Mouse (Mus musculus) 416B (cell line): Measurements from ENCODE around the gene Trp53tg5.

Experiments
- DNase-seq: peaks from one replicate; pipeline ENCODE4 v3.0.0; 2011; ENCODE audit warnings: low read depth

The Trp53tg5 gene

DNA sequence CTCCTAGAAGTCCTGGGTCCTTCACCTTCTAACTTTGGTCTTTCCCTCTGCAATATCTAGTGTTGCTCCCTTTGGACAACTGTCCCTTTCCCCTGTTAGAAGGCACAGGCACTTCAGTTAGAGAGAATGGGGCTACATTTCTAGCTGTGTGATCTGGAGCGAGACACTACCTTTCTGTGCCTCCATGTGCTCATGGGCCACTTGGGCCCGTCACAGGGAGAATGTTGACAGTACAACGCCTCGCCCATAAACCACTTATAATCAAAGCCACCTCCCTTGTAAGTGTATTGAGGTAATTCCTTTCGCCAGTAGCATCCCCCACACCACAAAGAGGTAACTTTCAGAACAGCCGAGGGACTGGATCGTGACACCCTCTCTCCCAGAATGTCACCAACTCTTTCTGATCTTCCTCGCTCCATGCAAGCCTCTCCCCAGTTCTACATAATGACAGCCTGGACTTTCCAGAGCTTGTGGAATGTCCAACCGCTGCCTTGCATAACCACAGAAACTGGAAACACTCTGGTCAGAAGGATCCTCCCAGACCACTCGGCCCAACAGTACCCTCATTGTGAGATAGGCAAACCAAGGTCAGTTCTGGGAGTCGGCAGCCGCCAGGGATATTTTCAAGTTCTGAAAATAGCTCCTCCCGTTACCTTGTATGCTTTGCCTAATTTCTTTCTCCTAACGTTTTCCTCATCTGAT, 24.0 kb downstream of the Trp53tg5 start:
- DNase-seq: no peak

- DNase-seq: no peak
These were observed 24.6 kb downstream of the Trp53tg5 start for GRCm38 (mm10) chr2:164448921-164449320.

DNA sequence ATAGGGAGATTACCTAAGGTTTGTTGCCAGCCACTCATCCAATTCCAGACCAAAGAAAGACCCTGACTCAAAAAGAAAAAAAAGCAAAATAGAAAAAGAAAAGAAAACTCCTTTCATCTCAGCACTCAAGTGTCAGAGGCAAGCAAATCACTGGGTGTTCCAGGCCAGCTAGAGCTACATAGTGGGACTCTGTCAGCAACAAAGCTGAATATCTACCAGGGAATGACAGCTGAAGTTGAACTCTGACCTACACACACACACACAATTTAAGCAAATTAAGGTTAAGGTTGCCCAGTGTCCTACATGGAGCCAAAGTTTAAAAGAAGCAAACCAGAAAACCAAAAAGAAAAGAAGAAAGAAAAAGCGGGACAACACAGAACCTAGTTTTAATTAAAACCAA, 25.4 kb downstream of the Trp53tg5 start:
- no peak for DNase-seq

- no peak for DNase-seq
These were observed 27.4 kb downstream of the Trp53tg5 start for GRCm38 (mm10) chr2:164446086-164446469.

- no peak for DNase-seq
These were observed 28.0 kb downstream of the Trp53tg5 start for GRCm38 (mm10) chr2:164445399-164446085.

- DNase-seq: no peak
These were observed 28.8 kb downstream of the Trp53tg5 start for GRCm38 (mm10) chr2:164444701-164445100.

GRCm38 (mm10) chr2:164443460-164444000, 30.0 kb downstream of the Trp53tg5 start, which contains the start of gene Sdc4:
TSS of gene Sdc4 (minus strand) at chr2:164443887.
- DNase-seq: no peak

DNA sequence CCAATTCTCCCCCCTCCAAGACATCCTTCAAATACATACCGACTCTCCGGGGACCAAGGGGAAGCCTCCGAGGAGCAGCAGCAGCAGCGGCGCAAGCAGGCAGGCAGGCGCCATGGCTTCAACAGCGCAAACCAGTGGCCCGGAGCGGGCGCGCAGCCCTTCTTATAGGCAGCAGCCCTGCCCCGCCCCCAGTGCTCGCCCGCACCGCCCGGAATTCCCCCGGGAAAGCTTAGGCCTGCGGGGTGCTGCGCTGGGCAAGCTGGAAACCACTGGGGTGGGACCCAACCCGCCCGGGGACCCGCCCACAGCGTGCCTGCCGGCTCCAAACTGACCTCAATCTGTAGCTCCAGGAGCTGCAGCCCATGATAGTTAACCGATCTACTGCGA, 30.5 kb downstream of the Trp53tg5 start:
- no peak for DNase-seq

DNA sequence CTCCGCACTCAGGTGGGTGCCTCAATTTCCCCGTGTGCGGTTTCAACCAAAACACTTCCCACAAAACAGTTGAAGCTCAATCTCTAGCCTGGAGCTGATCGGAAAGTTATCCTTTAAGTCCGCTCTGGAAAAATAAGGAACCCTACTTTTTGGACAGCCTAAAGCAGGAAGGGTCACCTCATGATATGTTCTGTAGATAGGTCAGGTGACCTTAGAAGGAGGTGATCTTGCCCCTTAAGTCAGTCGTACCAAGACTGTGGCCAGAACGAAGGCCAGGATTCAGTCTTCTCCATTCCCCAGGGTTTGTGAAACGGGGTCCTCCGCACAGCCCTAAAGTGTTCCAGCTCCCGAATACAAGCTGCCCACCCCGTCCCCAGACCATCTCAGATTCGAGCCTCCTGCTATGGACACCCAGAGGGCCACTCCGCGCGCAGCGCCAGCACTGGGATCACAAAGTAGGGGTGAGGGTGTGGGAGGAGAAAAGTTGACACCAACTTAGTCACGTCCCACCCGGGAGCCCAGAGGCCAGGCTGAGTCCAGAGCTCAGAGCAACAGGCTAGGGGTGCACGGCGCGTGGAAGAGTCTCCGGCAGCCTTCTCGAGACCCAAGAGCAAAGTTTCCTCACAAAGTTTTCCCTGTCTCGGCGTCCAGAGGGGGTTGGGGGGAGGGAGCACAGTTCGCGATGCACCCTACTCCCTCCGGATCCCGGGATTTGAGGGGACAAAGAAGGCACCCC, 31.0 kb downstream of the Trp53tg5 start:
- DNase-seq: no peak

GRCm38 (mm10) chr2:164441731-164442130, 31.8 kb downstream of the Trp53tg5 start:
- no peak for DNase-seq

- peak; percentile 95 for DNase-seq
These were observed 32.4 kb downstream of the Trp53tg5 start for GRCm38 (mm10) chr2:164441155-164441554.

DNA sequence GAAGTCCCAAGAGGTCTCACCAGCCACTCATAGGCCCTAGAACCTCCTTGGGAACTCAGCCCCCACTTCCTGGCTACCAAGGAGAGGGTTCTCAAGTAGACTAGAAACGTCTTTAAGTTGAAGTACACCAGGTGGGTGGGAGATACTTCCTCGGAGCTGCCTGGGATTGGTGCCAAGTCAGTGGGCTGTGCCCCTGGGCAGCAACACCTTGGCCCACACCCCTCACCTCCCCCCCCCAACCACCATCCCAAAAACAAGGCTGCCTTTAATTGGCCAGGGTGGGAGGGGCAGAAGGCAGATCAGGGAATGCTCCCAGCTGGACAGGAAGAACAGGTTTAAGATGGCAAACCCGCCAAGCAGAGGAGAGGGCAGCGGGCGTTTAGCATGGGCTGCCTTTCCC, 33.2 kb downstream of the Trp53tg5 start:
- DNase-seq: no peak

DNA sequence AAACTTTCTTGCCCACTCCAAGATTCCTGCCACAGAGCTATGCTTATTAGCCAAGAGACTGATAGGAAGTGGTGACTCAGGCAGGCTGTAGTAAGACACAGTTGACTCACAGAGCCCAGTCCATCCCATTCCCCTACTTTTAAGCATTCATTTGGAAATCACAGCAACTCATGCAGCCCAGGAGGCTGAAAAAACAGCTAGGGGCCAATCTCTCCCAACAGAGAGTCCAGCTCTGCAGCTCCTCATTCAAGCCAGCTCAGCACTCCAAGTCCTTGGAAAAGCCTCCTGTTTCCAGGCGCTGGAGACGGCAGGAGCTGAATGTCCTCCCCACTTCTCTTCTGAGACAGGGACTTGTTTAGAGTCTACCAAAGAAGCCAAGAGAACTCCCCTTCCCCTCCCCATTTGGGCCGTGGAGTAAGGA, 34.5 kb downstream of the Trp53tg5 start:
- DNase-seq: peak; percentile 68

GRCm38 (mm10) chr2:164438257-164438656, 35.3 kb downstream of the Trp53tg5 start:
- DNase-seq: no peak

DNA sequence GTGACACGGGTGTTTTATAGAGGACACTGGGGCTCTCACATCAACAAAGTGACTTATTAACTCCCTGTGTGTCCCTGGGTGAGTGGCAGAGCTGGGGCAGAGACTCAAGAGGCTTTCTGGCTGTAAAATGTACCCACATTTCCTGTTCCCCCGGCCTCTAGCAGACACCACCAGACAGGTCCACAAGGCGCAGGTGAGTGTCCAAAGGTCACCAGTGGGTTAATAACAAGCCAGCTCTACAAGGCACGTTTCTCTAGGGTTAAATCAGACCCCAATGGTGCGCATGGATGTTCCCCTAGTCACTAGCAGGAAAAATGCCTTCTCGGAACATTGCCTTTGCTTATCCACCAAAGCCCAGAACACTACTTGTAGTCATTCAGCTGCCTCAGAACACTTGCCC, 35.8 kb downstream of the Trp53tg5 start:
- no peak for DNase-seq

- DNase-seq: no peak
These were observed 36.6 kb downstream of the Trp53tg5 start for GRCm38 (mm10) chr2:164436961-164437360.

GRCm38 (mm10) chr2:164436215-164436913, 37.2 kb downstream of the Trp53tg5 start:
- DNase-seq: no peak

DNA sequence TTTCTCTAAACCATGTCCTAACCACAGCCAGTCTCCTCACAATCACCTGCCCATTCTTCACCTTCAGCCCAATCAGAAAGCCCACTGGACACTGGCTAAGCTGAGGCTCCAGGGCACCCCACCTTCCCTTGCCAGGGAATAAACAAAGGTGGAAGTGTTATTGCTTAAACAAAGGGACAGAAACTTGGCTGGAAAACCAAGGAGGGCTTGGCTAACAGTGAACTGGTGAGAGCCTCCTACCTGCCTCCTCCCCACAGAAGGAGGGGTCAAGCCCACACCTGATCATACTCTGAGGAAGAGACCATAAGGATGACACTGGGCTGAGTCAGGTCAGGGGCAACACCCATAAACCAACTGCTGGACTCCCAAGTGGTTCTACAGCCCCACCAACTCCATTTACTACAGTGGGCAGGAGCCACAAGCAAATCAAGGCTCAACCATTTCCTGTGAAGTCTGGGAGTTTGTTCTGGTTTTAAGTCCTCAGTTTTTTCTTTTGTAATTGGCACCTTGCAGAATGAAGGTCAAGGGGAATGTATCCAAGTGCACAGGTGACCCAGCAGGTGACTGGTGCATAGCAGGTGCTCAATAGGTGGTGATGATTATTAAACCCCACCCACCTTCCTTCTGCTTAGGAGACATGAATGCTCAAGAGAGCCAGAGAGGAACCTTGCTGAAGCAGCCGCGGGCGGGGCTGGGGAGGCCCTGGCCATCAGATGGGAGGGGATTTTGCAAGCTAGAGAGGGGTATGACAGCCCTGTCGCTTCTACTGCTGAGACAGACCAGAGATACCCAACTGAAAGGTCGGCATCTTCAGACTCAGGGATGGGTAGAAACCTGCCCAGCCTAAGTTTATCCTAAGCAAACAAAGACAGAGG, 38.1 kb downstream of the Trp53tg5 start:
- DNase-seq: no peak

DNA sequence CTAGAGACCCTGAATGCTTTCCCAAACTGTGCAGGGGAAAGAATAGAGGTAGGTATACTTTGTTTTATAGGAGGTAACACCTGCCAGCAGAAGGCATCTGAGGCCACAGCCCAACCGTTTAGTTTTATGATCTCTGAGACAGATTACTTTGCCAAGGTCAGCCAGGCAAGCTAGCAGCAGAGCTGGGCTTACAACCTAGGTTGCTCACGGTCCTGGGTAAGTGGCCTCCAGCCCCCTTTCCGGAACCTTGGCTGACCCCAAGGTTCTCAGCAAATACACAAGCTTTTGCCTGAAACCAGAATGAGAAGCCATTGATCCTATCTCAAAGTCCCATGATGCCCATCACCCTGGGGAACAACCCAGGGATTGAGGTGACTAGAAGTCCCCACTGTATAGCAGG, 38.8 kb downstream of the Trp53tg5 start:
- DNase-seq: no peak

DNA sequence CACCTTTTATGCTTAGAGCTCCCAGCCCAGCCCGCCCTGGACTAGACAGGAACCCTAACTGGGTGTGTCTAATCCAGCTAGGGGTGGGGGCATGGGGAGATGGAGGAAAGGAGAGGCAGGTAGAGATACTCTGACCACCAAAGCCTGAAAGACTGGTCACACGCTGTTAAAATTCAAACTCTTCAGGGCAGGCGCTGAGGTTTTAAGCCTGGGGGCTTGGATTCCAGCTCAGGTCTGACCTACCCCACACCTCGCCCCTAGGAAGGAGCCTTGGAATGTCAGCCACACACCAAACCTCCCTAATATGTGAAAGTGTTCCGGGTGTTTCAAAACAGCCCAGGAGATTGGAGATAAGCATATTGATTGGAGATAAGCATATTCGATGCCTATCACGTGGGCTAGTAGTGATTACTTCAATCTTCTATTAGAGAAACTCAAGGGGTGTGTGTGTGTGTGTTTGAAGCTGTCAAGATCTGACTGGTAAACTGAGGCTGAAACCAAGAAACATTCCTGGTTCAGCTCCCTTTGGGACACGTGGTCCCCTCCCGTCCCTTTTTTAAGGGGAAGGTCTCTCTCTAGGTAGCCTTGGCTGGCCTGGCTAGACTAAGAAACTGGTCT, 40.1 kb downstream of the Trp53tg5 start:
- no peak for DNase-seq
